Mouse (Mus musculus): ENCODE measurements around the gene Syngr1. TPM values are rescaled to one million over a fixed set of nuclear protein-coding genes. Genes with fewer than 3 reads are reported as not detected.
A peak's percentile ranks its signal among the peaks of the same experiment; 100 is the strongest.

Gene Syngr1
- polyA plus RNA-seq, 1 experiment from 2014 or later: 14.9 TPM

DNA sequence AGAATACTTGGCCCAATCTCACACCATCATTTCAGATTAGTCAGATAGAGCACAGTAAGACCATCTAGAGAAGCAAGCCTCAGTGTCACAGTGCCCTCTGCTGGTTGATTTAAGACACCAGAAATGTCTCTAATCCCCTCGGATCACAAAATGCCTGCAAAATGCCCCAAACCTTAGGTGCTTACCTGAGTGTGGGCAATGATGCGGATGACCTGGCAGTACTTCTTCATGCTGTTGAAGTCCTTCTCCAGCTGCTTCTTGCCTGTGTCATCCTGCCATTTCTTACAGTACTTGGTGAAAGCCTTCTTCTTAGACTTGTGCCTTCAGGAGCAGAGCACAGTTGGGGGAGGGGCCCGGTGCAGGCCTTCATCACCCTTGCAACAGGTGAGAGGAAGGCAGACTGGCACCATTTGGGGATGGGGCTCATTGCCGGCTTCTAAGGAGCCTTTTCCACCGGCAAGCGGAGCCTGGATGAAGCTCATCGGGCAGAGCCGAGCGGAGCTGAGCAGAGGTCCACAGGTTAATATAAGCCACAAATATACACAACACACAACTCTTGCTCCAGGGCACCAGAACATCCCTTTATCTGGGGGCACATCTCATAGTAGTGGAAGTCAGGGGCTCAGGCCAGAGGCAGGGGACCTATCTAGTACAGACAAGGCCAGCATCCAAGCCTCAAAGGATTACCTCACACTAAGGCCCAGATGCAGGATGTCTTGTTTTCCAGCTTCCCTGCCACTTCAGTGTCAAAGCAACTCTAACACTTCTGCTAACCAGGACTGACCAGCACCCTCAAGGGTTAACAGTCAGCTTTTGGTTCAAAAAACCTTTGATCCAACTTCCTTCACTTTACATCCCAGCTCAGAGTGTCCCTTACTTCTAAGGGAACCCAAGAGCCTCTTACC, 10.2 kb upstream of the Syngr1 start:
- Histone ChIP-seq H3K4me1 (ENCODE audit: insufficient read depth) (no peaks in the 10 kb centered on the region; the same call in 1 of the 2 replicates), H3K27me3 (ENCODE audit: insufficient read depth, low read length) (no peaks in the 10 kb centered on the region), H3K9me3 (ENCODE audit: low read depth, low read length) (no peaks in the 10 kb centered on the region), H3K4me3 (ENCODE audit: low read depth, low read length) (peak overlapping the region; percentile 87), H3K4me2 (peak overlapping the region; percentile 97), H3K9ac (peak overlapping the region; percentile 98), H3K27ac (ENCODE audit: low read depth) (peak overlapping the region; percentile 58; the same call in 1 of the 2 replicates), H3K36me3 (ENCODE audit: insufficient read depth) (peaks cover 64% of the 10 kb centered on the region)
- peak; percentile 85 for DNase-seq
- 49% methylated on average over 9 of the region's 9 CpGs for WGBS
- peak; percentile 68 for TF ChIP-seq CTCF (IDR thresholded peaks at IDR 0.05; ENCODE audit: low read depth)
- ATAC-seq (ENCODE audit: insufficient read depth): no peak

DNA sequence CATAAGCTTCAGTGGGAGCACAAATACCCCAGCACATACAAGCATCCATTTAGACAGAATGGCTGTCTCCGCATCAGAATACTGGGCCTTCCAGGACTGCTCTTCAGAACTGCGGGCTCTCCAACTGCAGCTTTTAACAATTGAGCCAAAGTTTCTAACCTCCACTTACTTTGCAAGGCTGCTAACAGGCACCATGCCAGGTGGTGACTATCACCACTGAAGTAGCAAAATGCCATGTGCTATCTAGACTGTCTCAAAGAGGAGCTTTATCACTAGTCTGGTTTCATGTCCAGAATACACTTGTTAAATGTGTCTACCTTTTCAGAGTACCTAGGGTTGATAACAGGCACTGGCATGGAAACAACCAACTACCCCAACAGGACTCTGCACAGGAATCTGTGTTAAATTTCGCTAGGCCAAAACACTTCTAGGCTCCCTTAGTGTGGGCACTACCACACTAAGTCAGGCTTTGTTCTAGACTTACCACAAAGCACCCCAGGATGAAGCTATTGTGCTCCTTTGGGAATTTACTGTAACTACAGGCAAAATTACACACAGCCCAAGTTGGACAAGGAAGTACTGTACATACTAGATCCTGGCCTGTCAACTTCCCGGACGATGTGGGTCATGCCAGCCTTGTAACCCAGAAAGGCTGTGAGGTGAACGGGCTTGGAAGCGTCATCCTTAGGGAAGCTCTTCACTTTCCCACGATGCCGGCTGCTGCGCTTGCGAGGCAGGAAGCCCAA, 9.2 kb upstream of the Syngr1 start:
- peak overlapping the region; percentile 97 for H3K4me2 ChIP-seq
- ATAC-seq (ENCODE audit: insufficient read depth) (no peak), DNase-seq (no peak)
- peak overlapping the region; percentile 87 for H3K4me3 ChIP-seq (ENCODE audit: low read depth, low read length)
- no peaks in the 10 kb centered on the region for H3K9me3 ChIP-seq (ENCODE audit: low read depth, low read length)
- H3K4me1 ChIP-seq (ENCODE audit: insufficient read depth): no peaks in the 10 kb centered on the region; the same call in 1 of the 2 replicates
- H3K27ac ChIP-seq (ENCODE audit: low read depth): peak overlapping the region; percentile 94
- no peak for TF ChIP-seq CTCF (IDR thresholded peaks at IDR 0.05; ENCODE audit: low read depth)
- H3K27me3 ChIP-seq (ENCODE audit: insufficient read depth, low read length): no peaks in the 10 kb centered on the region
- H3K36me3 ChIP-seq (ENCODE audit: insufficient read depth): peaks cover 56% of the 10 kb centered on the region
- H3K9ac ChIP-seq: peak overlapping the region; percentile 98
- WGBS: 6% methylated on average over 11 of the region's 11 CpGs

GRCm38 (mm10) chr15:80082661-80083275, 8.4 kb upstream of the Syngr1 start:
- Histone ChIP-seq H3K9ac (peak overlapping the region; percentile 98), H3K9me3 (ENCODE audit: low read depth, low read length) (no peaks in the 10 kb centered on the region), H3K4me1 (ENCODE audit: insufficient read depth) (no peaks in the 10 kb centered on the region; the same call in 1 of the 2 replicates), H3K4me3 (ENCODE audit: low read depth, low read length) (peak overlapping the region; percentile 87), H3K27me3 (ENCODE audit: insufficient read depth, low read length) (no peaks in the 10 kb centered on the region), H3K27ac (ENCODE audit: low read depth) (peak overlapping the region; percentile 94), H3K4me2 (peak overlapping the region; percentile 97), H3K36me3 (ENCODE audit: insufficient read depth) (peaks cover 48% of the 10 kb centered on the region)
- TF ChIP-seq CTCF (IDR thresholded peaks at IDR 0.05; ENCODE audit: low read depth): no peak
- ATAC-seq (ENCODE audit: insufficient read depth): peak; percentile 52
- WGBS: under 1% methylated on average over 21 of the region's 21 CpGs
- peak; percentile 62 for DNase-seq

GRCm38 (mm10) chr15:80083276-80083731, 7.8 kb upstream of the Syngr1 start:
- peak overlapping the region; percentile 98 for H3K9ac ChIP-seq
- no peaks in the 10 kb centered on the region; the same call in 1 of the 2 replicates for H3K4me1 ChIP-seq (ENCODE audit: insufficient read depth)
- under 1% methylated on average over 30 of the region's 30 CpGs for WGBS
- H3K36me3 ChIP-seq (ENCODE audit: insufficient read depth): peaks cover 43% of the 10 kb centered on the region
- peak overlapping the region; percentile 94 for H3K27ac ChIP-seq (ENCODE audit: low read depth)
- no peaks in the 10 kb centered on the region for H3K9me3 ChIP-seq (ENCODE audit: low read depth, low read length)
- no peaks in the 10 kb centered on the region for H3K27me3 ChIP-seq (ENCODE audit: insufficient read depth, low read length)
- DNase-seq (peak; percentile 100), ATAC-seq (ENCODE audit: insufficient read depth) (peak; percentile 94)
- peak overlapping the region; percentile 97 for H3K4me2 ChIP-seq
- peak overlapping the region; percentile 87 for H3K4me3 ChIP-seq (ENCODE audit: low read depth, low read length)
- TF ChIP-seq CTCF (IDR thresholded peaks at IDR 0.05; ENCODE audit: low read depth): peak; percentile 25; the same call in 1 of the 2 replicates

DNA sequence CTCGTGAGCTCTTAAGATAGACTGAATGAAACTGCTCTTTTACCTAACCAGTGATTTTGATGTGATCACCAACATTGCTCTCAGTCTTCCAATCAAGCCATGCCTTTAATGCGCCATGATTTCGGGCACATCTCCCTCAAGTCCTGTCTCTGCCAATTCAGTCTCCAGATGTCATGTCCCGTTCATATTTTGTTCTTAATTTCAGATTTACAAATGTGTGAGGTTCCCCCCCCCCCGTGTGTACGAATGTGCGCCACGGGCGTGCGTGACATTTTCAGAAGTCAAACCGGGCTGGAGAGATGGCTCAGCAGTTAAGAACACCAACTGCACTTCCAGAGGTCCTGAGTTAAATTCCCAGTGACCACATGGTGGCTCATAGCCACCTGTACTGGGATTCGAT, 7.4 kb upstream of the Syngr1 start:
- Histone ChIP-seq H3K4me2 (peak overlapping the region; percentile 63), H3K9me3 (ENCODE audit: low read depth, low read length) (no peaks in the 10 kb centered on the region), H3K9ac (peak overlapping the region; percentile 45), H3K4me3 (ENCODE audit: low read depth, low read length) (peak overlapping the region; percentile 87), H3K4me1 (ENCODE audit: insufficient read depth) (no peaks in the 10 kb centered on the region; the same call in 1 of the 2 replicates), H3K36me3 (ENCODE audit: insufficient read depth) (peaks cover 38% of the 10 kb centered on the region), H3K27ac (ENCODE audit: low read depth) (peak overlapping the region; percentile 92), H3K27me3 (ENCODE audit: insufficient read depth, low read length) (no peaks in the 10 kb centered on the region)
- DNase-seq (peak; percentile 58), ATAC-seq (ENCODE audit: insufficient read depth) (peak; percentile 4; the same call in 1 of the 2 replicates)
- under 1% methylated on average over 12 of the region's 12 CpGs for WGBS
- TF ChIP-seq CTCF (IDR thresholded peaks at IDR 0.05; ENCODE audit: low read depth): no peak

- Histone ChIP-seq H3K4me3 (ENCODE audit: low read depth, low read length) (no peak overlapping the region), H3K4me2 (no peak overlapping the region), H3K27ac (ENCODE audit: low read depth) (no peak overlapping the region), H3K4me1 (ENCODE audit: insufficient read depth) (no peaks in the 10 kb centered on the region), H3K9me3 (ENCODE audit: low read depth, low read length) (no peaks in the 10 kb centered on the region), H3K27me3 (ENCODE audit: insufficient read depth, low read length) (peaks cover 30% of the 10 kb centered on the region), H3K9ac (no peak overlapping the region), H3K36me3 (ENCODE audit: insufficient read depth) (peaks cover under 1% of the 10 kb centered on the region)
- WGBS: 79% methylated on average over 9 of the region's 9 CpGs
- ATAC-seq (ENCODE audit: insufficient read depth): no peak
- TF ChIP-seq CTCF (IDR thresholded peaks at IDR 0.05; ENCODE audit: low read depth): no peak
- DNase-seq: no peak
Observed at GRCm38 (mm10) chr15:80087406-80088012, 3.6 kb upstream of the Syngr1 start.

All from lung, embryonic 14.5 days (tissue).